Mouse (Mus musculus) heart, embryonic 14.5 days (tissue): Measurements from ENCODE around the gene Sh3rf3. TPM values are rescaled to one million over a fixed set of nuclear protein-coding genes. Genes with fewer than 3 reads are reported as not detected.

ENCODE experiments used
- ATAC-seq: fragments of 200-750 bp; cut with Nextera tagmentation; 2 replicates; pipeline ENCODE4 v1.8.0; 2017; ENCODE audit warnings: low read depth, moderate TSS enrichment; ENCODE audit not compliant: insufficient number of reproducible peaks, insufficient read depth, low FRiP score
- H3K27ac ChIP-seq, 2 experiments: fragments of 200-500 bp in 1 of 2; fragments of 300-500 bp in 1 of 2; sonication (generic) in 1 of 2; replicated peaks in 1 of 2; 2 replicates each; pipeline ENCODE4 v1.5.1; 2012 to 2014; ENCODE audit warnings: low read depth in 2 of 2, low read length in 2 of 2, control low read depth in 1 of 2, mild to moderate bottlenecking in 1 of 2, mixed read lengths in 1 of 2; ENCODE audit not compliant: control insufficient read depth in 1 of 2, insufficient read depth in 1 of 2
- H3K27me3 ChIP-seq: fragments of 300-500 bp; sonication (generic); 2 replicates; pipeline ENCODE4 v1.6.1; 2014; ENCODE audit warnings: mild to moderate bottlenecking, low read length, control low read depth; ENCODE audit not compliant: control insufficient read depth, insufficient read depth
- H3K36me3 ChIP-seq: fragments of 300-500 bp; sonication (generic); 2 replicates; pipeline ENCODE4 v1.6.1; 2014; ENCODE audit warnings: mild to moderate bottlenecking, control low read depth, low read length, mixed read lengths; ENCODE audit not compliant: control insufficient read depth, insufficient read depth
- H3K4me1 ChIP-seq, 2 experiments: fragments of 200-500 bp in 1 of 2; fragments of 300-500 bp in 1 of 2; sonication (generic) in 1 of 2; 2 replicates each; pipeline ENCODE4 v1.6.1; 2012 to 2014; ENCODE audit warnings: low read length in 2 of 2, control low read depth in 1 of 2, mixed read lengths in 1 of 2; ENCODE audit not compliant: control insufficient read depth in 2 of 2, insufficient read depth in 2 of 2
- H3K4me2 ChIP-seq: fragments of 300-500 bp; sonication (generic); 2 replicates; pipeline ENCODE4 v1.6.1; 2014; ENCODE audit warnings: mild to moderate bottlenecking, low read length
- H3K4me3 ChIP-seq, 2 experiments: fragments of 200-500 bp in 1 of 2; fragments of 300-500 bp in 1 of 2; sonication (generic) in 1 of 2; 2 replicates each; pipeline ENCODE4 v1.5.1; 2012 to 2014; ENCODE audit warnings: low read length in 2 of 2, mild to moderate bottlenecking in 2 of 2, control low read depth in 1 of 2, low read depth in 1 of 2, moderate library complexity in 1 of 2; ENCODE audit not compliant: control insufficient read depth in 1 of 2, insufficient read depth in 1 of 2
- H3K9ac ChIP-seq: fragments of 300-500 bp; sonication (generic); 2 replicates; pipeline ENCODE4 v1.6.1; 2014; ENCODE audit warnings: mild to moderate bottlenecking, low read length
- H3K9me3 ChIP-seq: fragments of 300-500 bp; sonication (generic); 2 replicates; pipeline ENCODE4 v1.6.1; 2016; ENCODE audit warnings: low read length, control low read depth; ENCODE audit not compliant: control insufficient read depth
- WGBS: fragments of 180-500 bp; shearing (Covaris S2); extraction: QIAGEN DNeasy Blood & Tissue Kit; methylation state at CpG from one replicate; pipeline ENCODE4 v1.1.7; 2014; 5-methylcytosine and 5-hydroxymethylcytosine counted together
- polyA plus RNA-seq: library from polyadenylated mRNA; unstranded; fragments of >200 nt; fragmentation: Nextera tagmentation; extraction: Ambion mirVana; gene quantifications from 2 replicates; pipeline ENCODE4 v1.2.1, GENCODE M21; 2014

Sh3rf3 gene
- polyA plus RNA-seq, 1 experiment from 2014 or later, result 0.65 TPM

- Histone ChIP-seq H3K27me3 (no peaks in the 10 kb centered on the region), H3K27ac (no peak overlapping the region), H3K4me3 (no peak overlapping the region), H3K36me3 (no peaks in the 10 kb centered on the region), H3K4me1 (peaks cover 2 to 4% of the 10 kb centered on the region in 2 experiments; a peak in 1 of 4 replicates), H3K9me3 (no peaks in the 10 kb centered on the region), H3K4me2 (no peak overlapping the region), H3K9ac (no peak overlapping the region)
- WGBS, result 17% methylated on average over 5 of the region's 5 CpGs
- no peak for ATAC-seq
These were observed 339.5 kb downstream of the Sh3rf3 start for GRCm38 (mm10) chr10:59152544-59153081.

- H3K9ac ChIP-seq, result no peak overlapping the region
These were observed 345.5 kb downstream of the Sh3rf3 start for GRCm38 (mm10) chr10:59158627-59159026.

GRCm38 (mm10) chr10:59162185-59162897 lies 349.2 kb downstream of the Sh3rf3 start:
- Histone ChIP-seq H3K36me3 (peaks cover 12% of the 10 kb centered on the region), H3K9ac (no peak overlapping the region), H3K27ac (no peak overlapping the region), H3K9me3 (no peaks in the 10 kb centered on the region), H3K4me3 (no peak overlapping the region), H3K4me2 (no peak overlapping the region), H3K27me3 (no peaks in the 10 kb centered on the region), H3K4me1 (no peaks in the 10 kb centered on the region)
- no peak for ATAC-seq
- 28% methylated on average over 4 of the region's 4 CpGs for WGBS

More at GRCm38 (mm10) chr10:59158627-59159026, 345.5 kb downstream of the Sh3rf3 start:
- Histone ChIP-seq H3K4me3 (no peak overlapping the region), H3K4me1 (no peaks in the 10 kb centered on the region), H3K27ac (no peak overlapping the region), H3K4me2 (no peak overlapping the region), H3K36me3 (peaks cover 3% of the 10 kb centered on the region; the same call in 1 of the 2 replicates), H3K9me3 (no peaks in the 10 kb centered on the region), H3K27me3 (no peaks in the 10 kb centered on the region)
- ATAC-seq, result no peak
- WGBS, result 78% methylated on average over 3 of the region's 3 CpGs

GRCm38 (mm10) chr10:59166104-59166944 lies 353.2 kb downstream of the Sh3rf3 start:
- Histone ChIP-seq H3K27ac (no peak overlapping the region), H3K9ac (no peak overlapping the region), H3K36me3 (peaks cover 23% of the 10 kb centered on the region), H3K27me3 (no peaks in the 10 kb centered on the region), H3K4me3 (no peak overlapping the region), H3K9me3 (no peaks in the 10 kb centered on the region), H3K4me1 (no peaks in the 10 kb centered on the region), H3K4me2 (no peak overlapping the region)
- ATAC-seq, result no peak
- 67% methylated on average over 14 of the region's 14 CpGs for WGBS

- no peak overlapping the region for H3K27ac ChIP-seq
- no peaks in the 10 kb centered on the region for H3K4me1 ChIP-seq
- no peaks in the 10 kb centered on the region for H3K27me3 ChIP-seq
- H3K9me3 ChIP-seq, result no peaks in the 10 kb centered on the region
- no peak overlapping the region for H3K4me2 ChIP-seq
- ATAC-seq, result no peak
- 60% methylated on average over 3 of the region's 3 CpGs for WGBS
- H3K9ac ChIP-seq, result no peak overlapping the region
- peaks cover 30% of the 10 kb centered on the region for H3K36me3 ChIP-seq
- H3K4me3 ChIP-seq, result no peak overlapping the region
These were observed 357.9 kb downstream of the Sh3rf3 start for GRCm38 (mm10) chr10:59171042-59171441.

- no peaks in the 10 kb centered on the region for H3K27me3 ChIP-seq
- no peaks in the 10 kb centered on the region for H3K9me3 ChIP-seq
- H3K9ac ChIP-seq, result no peak overlapping the region
- H3K4me2 ChIP-seq, result no peak overlapping the region
- H3K36me3 ChIP-seq, result peaks cover 34% of the 10 kb centered on the region
- H3K27ac ChIP-seq, result no peak overlapping the region
- H3K4me3 ChIP-seq, result no peak overlapping the region
- ATAC-seq, result no peak
- no peaks in the 10 kb centered on the region for H3K4me1 ChIP-seq
- 94% methylated on average over 1 of the region's 1 CpGs for WGBS
These were observed 359.4 kb downstream of the Sh3rf3 start for GRCm38 (mm10) chr10:59172539-59172938.

- Histone ChIP-seq H3K4me2 (no peak overlapping the region), H3K4me3 (no peak overlapping the region), H3K27me3 (no peaks in the 10 kb centered on the region), H3K4me1 (peaks cover 2 to 5% of the 10 kb centered on the region in 2 experiments; a peak in 1 of 4 replicates), H3K27ac (no peak overlapping the region), H3K36me3 (peaks cover 33% of the 10 kb centered on the region), H3K9ac (no peak overlapping the region), H3K9me3 (no peaks in the 10 kb centered on the region)
- WGBS, result 25% methylated on average over 3 of the region's 3 CpGs
- ATAC-seq, result no peak
These were observed 366.5 kb downstream of the Sh3rf3 start for GRCm38 (mm10) chr10:59179620-59180019.
